Mouse (Mus musculus): Measurements from ENCODE around the gene Serinc5.

Serinc5 gene

DNA sequence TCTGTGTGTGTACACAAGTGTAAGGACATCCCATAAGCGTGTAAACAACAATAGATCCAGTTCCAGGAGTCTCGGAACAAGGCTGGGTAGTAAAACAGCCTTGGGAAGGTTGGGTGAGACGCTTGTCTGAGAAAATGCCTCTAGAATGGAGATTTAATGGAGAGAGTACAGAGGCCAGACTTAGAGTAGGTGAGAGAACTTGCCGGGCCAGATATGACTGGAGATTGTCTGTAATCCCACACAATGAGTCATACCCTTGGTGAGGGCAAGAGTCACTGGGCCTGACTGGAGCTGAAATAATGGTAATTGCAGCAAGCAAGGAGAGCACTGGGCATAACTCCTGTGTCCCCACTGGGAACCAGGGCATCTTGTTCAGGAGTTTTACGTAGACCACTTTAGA is 2.2 kb downstream of the Serinc5 start:
- DNase-seq (ENCODE audit: low read depth, low spot score): no peak

DNA sequence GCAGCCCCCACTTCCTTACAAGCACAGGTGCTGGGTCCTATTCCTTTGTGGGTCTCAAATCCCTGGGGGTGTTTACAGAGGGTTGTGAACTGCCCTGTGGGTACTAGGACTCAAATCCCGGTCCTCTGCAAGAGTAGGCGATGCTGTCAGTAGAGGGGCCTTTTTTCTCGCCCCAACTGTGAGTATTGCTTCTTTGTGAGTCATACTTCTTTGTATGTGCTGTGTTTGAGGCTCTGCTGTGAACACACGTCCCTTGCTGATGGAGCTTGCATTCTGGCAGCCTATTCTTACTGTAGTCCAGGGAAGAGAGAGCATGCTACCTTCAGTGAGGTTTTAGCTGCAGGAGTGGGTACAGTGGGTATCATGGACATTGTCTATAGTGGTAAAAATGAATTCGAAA is 4.3 kb downstream of the Serinc5 start:
- no peak for DNase-seq (ENCODE audit: low read depth, low spot score)

DNA sequence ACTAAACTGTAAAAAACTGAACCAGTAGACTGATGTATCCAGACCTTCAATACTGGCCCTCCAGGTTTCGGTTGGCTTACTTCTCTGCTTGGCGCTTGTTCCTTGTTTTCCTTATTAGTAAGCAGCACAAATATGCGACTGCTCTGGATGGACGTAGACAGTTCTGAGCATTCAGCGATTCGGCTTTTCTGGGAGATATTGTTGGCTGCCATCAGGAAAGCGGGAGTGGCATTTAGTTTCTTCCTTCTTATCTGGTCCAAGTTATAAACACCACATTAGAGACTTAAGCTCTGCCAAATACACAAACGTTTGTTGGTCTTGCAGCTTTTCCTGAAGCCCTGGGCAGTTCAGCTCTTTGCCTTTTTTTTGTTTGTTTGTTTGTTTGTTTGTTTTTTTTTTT is 5.6 kb downstream of the Serinc5 start:
- DNase-seq (ENCODE audit: low read depth, low spot score): no peak

DNA sequence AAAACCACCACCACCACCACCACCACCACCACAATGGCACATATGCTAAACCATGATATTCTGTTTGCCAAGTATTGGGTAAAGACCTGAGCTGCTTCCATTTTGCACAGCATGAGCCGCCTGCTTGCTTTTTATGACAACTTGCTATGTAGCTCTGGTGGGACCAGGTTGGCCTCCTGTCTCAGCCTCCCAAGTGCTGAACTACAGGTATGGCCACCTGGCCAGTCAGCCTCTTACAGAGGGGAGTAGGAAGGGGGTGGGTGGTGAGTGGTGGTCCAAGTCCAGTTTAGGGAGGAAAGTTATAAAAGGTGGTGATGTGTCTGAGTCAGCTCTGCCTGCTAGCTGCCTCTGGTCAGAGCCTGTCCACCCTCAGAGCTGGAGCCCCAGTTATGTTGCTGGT is 15.3 kb downstream of the Serinc5 start:
- DNase-seq (ENCODE audit: low read depth, low spot score): no peak

DNA sequence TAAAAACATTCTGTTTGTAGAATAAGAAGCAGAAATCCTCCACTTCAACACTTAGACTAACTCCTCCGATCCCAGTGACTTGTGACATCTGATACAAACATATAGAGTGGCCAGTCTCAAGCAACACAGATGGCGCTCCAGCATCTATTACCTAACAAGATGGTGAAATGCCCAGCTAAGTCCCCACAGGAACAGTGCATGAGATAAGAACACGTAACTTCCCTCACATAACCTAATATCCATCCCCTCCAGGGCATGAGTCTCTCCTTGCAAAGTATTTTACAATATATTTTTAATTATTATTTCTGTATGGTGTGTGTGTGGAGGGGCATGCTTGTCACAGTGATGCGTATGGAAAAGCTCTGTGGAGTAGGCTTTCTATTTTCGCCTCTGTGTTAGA is 15.8 kb downstream of the Serinc5 start:
- no peak for DNase-seq (ENCODE audit: low read depth, low spot score)

DNA sequence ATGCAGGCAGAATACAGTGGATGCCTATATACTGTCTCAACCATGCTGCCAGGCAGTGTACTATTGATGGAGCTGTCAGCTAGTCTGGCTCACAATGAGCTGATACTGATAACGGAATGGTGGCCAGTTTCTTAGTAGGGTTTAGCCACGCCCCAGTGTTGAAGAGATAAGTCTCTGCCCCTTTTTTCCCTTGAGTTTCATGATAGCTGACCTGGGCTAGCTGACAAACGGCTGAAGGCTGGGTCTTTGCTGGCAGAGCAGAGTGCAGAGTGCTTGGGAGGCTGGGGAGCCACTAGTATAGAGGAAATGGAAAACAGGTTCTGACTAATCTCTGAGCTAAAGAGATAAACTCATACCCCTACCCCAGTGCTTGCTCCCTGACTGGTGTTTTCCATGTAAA is 18.6 kb downstream of the Serinc5 start:
- DNase-seq (ENCODE audit: low read depth, low spot score): no peak

DNA sequence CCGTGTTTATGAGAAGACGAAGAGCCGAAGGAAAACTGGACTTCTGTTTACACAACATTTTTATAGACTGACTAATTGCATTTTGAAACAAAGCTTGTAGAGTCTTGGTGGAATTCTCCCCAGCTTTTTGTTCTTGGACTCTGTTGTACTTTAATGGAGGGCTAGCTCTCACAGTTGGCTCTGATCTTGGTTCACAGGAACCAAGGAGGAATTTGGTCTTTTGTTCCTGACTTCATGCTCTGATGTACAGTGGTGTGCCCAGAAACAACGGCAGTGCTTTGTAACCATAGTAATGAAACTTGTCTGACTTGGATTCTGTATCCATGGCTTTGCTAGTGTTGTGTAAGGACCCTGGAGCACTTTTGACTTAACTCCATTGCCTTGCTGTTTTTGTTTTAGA is 20.6 kb downstream of the Serinc5 start:
- DNase-seq (ENCODE audit: low read depth, low spot score): no peak

DNA sequence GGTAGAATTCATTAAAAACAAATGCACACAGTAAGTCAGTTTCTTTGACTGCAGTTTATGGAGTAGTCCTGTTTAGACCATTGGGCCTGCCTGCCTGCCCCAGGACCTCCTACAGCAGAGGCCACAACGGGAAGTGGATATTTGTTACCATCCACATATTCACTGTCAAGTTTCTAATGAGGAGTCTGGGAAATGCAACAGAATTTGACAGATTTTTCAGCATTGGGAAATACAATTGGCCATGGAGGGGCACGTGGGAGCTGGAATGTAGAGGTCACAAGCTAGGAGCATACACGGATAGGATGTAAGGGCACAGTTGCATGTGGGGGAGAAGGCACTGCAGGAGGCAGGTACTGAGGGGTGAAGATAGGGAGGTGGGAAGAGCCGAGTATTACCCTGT is 21.7 kb downstream of the Serinc5 start:
- no peak for DNase-seq (ENCODE audit: low read depth, low spot score)

DNA sequence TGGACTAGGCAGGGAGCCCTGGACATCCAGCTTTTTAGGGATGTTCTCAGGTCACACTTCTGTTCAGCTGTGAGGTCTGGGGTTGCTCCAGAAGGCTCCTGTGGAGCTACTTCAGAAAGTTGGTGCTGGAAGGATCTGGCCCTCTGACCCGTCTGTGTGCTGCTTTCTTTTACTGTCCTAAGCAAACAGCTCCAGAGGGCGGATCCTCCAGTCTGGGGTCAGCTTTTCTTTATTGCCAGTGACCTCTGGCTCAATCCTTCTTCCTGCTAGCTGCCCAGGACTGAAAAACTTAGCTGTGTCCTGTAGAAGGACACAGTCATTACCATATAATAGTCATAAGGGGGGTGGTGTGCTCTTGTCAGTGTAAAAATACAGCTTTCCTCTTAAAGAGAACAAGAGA is 24.1 kb downstream of the Serinc5 start:
- DNase-seq (ENCODE audit: low read depth, low spot score): no peak

DNA sequence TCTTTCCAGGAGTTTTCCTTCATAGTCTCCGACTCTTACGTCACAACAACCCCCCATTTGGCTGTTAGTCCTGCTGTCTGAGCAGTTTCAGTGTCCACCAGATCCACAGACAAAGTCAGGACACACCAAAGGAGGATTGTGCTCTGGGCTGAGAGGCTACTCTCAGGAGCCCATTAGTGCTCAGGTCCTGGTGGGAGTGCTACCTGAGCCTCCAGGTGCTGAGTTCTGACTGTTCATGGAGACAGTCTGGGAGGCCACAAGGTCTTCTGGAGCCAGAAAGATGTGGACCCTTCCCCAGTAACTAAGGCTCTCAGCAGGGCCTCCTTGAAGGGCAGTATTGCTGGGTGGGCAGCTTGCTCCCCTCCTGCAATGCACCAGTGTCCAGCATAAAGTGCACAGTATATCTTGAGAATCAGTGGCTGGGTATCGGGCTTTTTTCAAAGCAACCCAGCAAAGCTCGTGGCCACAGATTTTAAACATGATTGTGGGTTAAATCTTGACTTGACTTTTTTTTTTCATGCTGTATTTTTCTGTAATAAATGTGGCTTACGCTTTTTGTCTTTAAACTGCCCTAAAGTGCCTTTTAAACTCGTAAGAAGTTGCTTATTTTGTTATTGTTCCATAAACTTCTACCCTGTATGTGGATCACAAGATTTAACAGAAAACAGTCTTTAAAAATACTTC is 25.5 kb downstream of the Serinc5 start:
- DNase-seq (ENCODE audit: low read depth, low spot score): no peak

DNA sequence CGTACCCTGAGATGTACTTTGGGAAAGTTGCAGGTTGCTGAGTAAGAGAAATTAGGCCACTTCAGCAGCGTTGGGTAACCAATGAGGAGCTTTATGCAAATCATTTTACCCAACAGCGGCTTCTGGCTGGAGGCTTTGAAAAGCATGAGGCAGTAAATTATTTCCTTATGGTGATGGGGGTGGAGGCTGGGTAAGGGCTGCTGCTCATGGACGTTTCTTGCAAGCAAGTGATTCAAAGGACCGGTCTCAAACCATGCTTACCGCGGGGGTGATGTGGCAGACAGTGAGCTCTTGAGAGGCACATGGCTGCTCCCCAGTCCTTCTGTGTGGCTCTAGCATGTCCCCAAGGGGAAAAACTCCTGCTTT is 26.0 kb downstream of the Serinc5 start:
- DNase-seq (ENCODE audit: low read depth, low spot score): no peak

DNA sequence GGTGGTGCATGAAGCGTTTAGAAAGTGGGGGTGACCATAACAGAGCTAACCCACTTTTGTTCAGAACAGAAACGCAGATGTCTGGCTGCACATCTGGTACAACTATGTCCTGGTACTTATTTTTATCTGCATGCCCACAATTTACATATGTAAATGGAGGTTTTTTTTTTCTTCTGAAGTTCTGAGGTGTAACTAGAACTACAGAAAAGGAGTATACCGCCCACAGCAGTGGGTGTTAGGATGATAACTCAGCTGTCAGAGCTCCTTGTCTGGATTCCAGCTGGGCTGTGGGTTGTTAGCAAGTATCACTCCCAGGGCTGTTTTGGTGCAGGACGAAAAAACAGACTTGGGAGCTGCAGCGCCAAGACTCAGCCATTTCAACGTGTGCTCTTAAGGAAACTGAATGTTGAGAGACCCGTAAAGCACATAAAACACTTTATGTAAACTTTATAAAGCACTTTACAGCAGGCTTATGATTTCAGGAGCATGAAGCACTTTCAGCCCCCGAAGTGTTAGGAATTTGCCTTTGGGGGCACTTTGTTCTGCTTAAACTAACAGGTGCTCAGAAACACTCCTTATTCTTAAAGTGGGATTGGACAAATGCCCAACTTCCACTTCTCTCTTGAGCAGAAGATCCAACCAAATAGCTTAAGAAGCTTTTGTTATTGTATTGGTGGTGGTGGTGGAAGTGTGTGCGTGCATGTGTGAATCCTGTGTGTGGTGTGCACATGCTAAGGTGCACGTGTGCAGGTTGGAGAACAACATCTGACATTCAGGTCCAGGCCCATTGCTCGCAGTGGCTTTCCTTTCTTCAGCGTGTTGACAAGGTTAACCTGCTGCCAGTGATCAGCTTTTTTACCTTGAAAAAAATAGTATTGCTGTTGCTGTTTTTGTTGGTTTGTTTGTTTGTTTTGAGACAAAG is 28.5 kb downstream of the Serinc5 start:
- DNase-seq (ENCODE audit: low read depth, low spot score): no peak

DNA sequence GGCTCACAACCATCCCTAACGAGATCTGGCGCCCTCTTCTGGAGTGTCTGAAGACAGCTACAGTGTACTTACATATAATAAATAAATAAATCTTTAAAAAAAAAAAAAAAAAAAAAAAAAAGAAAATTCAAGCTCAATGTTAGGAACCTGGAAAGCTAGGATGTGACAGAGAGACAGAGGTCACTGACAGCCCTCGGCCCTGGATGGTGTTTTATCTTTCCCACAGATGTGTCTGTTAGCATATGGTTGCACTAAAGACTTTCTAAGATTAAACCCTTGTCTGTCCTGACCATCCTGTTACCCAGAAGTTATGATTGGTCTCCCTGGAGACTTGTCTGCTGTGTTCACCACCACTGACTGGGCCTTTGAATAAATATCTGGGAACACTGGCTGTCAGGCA is 33.3 kb downstream of the Serinc5 start:
- DNase-seq (ENCODE audit: low read depth, low spot score): no peak

DNA sequence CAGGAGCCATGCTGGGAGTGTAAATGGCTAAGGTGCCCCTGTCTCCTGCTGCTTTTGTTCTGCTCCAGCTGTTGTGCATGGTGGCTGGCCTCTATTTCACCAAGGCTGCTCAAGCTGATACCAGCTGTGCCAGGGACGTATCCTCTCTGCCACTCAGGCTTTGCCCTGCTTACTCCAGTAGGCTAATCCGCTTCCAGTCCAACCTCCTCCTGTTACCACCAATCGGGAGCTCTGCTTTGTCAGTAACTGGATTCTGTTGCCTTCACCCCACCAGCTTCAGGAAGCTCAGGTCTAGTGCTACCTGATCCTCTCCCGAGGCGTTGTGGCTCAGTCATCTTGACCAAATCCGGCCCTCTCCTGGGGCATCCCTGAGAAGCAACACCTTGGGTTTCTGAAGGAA is 33.9 kb downstream of the Serinc5 start:
- no peak for DNase-seq (ENCODE audit: low read depth, low spot score)

DNA sequence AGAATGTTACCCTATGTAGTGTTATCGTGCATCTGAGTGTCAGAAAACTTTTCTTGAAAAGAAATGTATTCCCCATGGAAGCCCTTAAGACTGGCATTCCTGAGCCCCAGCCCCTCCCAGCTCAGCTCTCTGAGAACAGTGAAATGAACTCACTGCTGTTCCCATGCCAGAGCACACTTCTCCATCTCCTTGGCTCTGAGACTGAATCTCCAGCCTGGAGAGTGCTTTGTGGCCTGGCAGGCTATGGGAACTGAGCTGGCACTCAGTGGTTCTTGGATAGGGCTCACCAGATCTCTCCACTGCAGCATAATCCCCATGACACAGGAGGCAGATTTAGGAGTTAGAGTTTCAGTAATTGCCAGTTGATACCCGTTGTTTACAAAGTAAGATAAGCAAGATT is 36.8 kb downstream of the Serinc5 start:
- no peak for DNase-seq (ENCODE audit: low read depth, low spot score)

DNA sequence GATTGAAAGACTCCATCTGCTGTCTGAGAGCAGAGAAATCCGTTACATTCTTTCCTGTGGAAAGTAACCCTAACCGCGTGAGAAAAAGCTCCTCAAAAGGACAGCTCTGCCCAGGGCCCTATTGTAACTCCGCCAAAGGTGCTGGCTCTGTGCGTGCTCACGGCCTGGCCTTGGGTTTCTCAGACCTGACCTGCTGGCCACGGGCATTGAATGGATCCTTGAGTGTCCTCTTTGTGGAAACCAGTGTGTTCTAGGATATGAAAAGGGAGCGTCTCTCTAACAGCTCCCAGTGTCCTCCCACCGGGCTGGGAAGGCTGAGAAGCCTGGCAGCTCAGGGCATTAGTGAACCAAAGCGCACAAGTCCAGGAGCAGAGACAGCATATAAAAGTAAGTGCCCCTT is 38.2 kb downstream of the Serinc5 start:
- DNase-seq (ENCODE audit: low read depth, low spot score): no peak

DNA sequence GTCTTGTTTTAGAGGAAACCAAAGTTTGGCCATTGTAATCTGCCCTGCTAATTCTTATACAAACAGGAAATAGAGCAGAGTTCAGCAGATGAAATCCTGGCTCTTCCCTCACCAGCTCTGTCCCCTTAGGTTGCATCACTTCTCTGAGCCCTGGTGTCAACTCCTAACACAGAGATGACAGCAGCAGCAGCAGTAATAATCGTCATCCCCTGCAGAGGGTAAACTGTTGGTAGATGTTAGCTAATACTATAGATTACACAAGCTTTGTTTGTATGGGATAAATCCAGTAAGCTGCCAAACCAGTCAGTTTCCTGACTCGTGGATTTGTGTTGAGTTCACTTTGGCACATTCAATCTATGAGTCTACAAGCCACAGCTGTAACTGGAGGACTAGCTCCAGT is 40.1 kb downstream of the Serinc5 start:
- DNase-seq (ENCODE audit: low read depth, low spot score): no peak

DNA sequence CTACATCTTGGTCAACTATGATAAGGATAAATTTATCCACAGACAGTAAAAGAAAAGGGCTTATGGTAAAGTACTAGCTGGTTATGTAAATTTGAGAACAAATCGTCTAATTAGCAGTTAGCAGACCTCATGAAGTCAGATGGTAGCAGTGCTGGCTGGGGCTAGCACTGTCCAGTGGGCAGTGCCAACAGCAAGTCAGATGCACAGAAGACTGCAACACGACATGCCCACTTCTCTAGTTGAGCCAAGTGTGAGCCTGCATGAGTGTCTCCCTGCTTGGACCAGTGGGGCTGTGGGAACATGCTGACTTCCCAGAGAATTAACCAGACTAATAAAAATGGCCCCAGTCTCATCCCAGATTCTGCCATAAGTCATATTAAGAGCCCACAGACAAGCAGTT is 41.6 kb downstream of the Serinc5 start:
- DNase-seq (ENCODE audit: low read depth, low spot score): no peak

DNA sequence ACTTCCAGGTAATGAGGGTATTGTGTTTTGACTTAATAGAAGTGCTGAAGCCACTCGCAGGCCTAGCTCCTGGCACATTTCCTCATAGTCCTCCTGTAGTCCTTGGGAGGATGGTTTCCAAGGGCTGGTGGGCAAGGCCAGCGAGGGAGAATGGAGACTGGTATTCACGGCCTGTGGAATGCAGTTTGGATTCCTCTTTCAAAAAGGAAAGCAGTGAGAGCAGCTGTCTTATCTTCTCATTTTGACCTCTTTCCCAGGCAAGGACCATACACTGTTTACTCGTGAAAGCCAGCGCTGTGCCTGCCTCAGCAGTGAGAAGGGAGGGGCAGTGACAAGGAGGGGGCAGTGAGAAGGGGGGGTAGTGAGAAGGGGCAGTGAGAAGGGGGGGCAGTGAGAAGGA is 42.4 kb downstream of the Serinc5 start:
- no peak for DNase-seq (ENCODE audit: low read depth, low spot score)

DNA sequence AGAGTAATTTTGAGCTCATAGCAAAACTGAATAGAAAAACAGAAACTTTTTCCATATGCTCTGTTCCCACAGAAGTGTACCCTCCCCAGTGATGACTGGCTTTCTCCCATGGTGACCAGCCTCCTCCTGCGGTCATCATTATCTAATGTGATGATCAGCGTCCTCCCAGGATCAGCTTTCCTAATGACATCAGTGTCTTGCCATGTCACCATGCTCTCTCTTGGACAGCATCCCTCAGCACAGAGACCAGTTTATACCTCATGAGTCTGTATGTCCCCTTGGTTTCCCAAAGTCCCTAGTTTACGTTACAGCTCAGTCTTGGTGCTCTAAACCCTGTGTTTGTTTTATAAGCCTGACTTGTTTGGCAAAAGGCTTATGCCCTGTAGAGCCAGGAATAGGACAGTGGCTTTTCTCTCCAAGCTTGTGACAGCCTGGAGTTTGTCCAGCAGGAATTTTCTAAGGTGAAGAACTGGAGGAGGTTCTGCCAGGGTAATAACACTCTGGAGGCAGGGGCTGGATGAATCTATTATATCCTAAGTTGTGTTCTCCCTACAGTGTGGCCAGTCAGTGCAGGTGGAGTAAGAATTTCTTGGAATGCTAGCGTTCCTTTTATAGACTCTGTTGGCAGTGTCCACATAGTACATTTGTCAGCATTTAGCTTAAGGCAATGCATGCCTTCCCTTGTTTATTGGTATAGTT is 46.1 kb downstream of the Serinc5 start:
- no peak for DNase-seq (ENCODE audit: low read depth, low spot score)

DNA sequence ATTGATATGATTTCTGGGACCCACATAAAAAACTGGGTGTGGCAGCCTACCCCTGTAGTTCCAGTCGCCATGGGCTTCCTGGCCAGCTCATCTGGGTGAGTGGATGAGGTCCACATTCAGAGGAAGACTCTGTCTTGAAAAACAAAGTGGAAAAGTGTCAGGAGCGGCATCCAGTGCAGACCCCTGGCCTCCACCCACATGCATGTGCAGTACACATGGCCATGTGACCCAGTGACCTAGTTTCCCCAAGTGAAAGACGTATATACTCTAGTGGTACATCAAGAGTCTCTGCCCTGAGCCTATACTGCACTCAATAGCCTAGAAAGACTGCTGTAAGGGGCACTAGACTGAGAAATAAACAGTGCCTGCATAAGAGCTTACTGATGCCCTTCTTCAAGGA is 48.7 kb downstream of the Serinc5 start:
- no peak for DNase-seq (ENCODE audit: low read depth, low spot score)

DNA sequence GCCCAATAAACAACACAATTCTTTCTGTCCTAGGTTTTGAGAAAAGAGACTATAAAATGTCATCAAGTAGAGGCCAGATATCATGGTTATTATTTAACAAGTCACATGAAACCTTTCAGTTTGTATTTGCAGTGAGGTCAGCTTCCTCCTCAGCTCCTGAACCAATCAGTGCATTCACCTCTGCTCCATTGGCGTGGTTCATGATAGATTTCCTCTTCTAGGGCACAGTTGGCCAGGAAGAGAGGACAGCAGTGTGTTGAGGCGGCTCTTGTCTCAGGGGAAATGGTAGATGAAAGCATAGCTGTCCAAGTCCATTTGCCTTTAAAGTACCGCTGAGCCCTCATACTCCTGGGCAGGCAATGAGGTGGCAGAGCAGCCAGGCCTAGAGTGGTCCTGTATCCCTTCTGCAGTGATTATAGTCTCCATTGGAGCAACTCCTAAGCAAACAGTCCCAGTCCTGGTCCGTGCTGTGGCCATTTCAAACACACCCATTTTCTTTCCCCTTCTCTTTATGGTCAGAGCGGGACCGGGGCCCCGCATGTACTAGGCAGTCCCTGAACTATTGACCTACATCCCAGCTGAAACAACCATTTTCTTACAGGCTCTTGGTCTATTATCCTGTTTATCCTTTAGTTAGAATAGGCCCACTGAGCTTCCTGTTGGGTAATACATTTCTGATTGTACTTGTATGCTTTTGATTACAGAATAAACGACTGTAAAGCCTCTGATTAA is 51.8 kb downstream of the Serinc5 start:
- DNase-seq (ENCODE audit: low read depth, low spot score): no peak

All from ES-CJ7 (cell line).